Mouse (Mus musculus) lung, adult 2 months (tissue): ENCODE measurements around the gene Adgrf2.

Experiments used
- CTCF ChIP-seq: fragments of 200-500 bp; IDR thresholded peaks from 2 replicates; pipeline ENCODE4 v1.5.1; 2011; ENCODE audit warnings: mild to moderate bottlenecking, low read length, control low read depth; ENCODE audit not compliant: insufficient read depth
- POLR2A ChIP-seq: fragments of 200-500 bp; IDR thresholded peaks from 2 replicates; pipeline ENCODE4 v1.6.1; 2011; ENCODE audit warnings: low read depth, mild to moderate bottlenecking, control low read depth, low read length, borderline replicate concordance; ENCODE audit errors: extremely low read depth

DNA sequence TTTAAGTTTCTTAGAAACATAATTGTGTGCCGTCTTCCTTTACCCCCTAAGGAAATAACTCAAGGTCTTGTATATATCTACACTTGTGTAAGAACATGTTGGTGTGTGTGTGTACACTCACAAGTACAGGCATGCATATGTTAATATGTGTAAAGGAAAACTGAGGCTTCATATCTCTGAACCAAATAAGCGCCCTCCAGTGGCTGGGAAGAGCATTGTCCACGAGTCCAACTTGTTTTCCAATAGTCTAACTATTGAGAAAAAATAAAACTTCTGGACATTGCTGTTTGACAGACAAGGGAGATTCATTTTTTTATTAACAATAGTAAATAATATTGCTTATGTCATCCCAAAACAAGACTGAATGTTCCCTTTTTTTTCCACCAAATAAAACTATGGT is 24.8 kb downstream of the Adgrf2 start:
- peak; percentile 8; the same call in 1 of the 2 replicates for TF ChIP-seq CTCF
- no peak for TF ChIP-seq POLR2A
